12 mouse cellular contexts compared by ENCODE assay signal in the genomic region with DNA sequence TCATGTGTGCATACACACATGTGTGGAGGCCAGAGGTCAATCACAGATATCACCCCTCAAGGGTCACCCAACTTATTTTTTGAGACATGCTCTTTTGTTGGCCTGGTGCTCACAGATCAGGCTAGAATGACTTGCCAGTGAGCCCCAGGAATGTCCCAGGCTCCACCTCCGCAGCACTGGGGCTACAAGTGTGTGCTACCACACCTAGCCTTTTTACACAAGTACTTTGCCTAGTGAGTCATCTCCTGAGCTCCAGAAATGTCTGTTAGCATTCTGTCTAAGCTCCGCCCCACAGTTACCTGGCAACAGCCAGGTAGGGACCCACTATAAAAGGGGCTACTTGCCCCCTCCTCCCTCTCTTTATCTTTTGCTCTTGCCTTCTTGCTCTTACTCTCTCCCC. TPM values are rescaled to one million over a fixed set of nuclear protein-coding genes. Genes with fewer than 3 reads are reported as not detected.
"Had no signal": no experiment of that assay in that cellular context is flagged by ENCODE, and none has a peak within 500 bp of the region (broad histone marks: within the 10 kb centered on the region; RNA-seq: fewer than 3 reads in every experiment).

No protein-coding gene starts in this region.

- H3K4me2 ChIP-seq: kidney, embryonic 15.5 days; liver, embryonic 13.5 days; midbrain, embryonic 13.5 days had no signal

- ATAC-seq: liver, postnatal 0 days; midbrain, embryonic 13.5 days had no signal

- H3K27ac ChIP-seq: kidney, embryonic 15.5 days; left cerebral cortex, adult 2 months; limb, embryonic 10.5 days; liver, embryonic 13.5 days; midbrain, embryonic 13.5 days had no signal

- H3K9me3 ChIP-seq: kidney, embryonic 15.5 days; limb, embryonic 10.5 days; liver, embryonic 13.5 days; midbrain, embryonic 13.5 days had no signal

- H3K4me3 ChIP-seq: kidney, embryonic 15.5 days; left cerebral cortex, adult 2 months; limb, embryonic 10.5 days; liver, embryonic 13.5 days; midbrain, embryonic 13.5 days had no signal

- DNase-seq: kidney, adult 2 months; kidney, postnatal 14 days; liver, embryonic 13.5 days; liver, postnatal 0 days; right cerebral cortex, adult 18-20 months; right cerebral cortex, postnatal 25 days; thymus, postnatal 36 days had no signal

- H3K4me1 ChIP-seq: limb, embryonic 10.5 days; liver, embryonic 13.5 days; midbrain, embryonic 13.5 days had no signal

- H3K27me3 ChIP-seq: kidney, embryonic 15.5 days; liver, embryonic 13.5 days; midbrain, embryonic 13.5 days had no signal

- H3K9ac ChIP-seq: kidney, embryonic 15.5 days; liver, embryonic 13.5 days; liver, postnatal 0 days; midbrain, embryonic 13.5 days had no signal

RNA-seq across cellular contexts. Expression of a gene that starts 22.1 kb away (rescaled TPM):
- total RNA-seq: megakaryocyte progenitor cell, adult 5-6 weeks had no signal
